Mouse (Mus musculus) lung, postnatal 25 days (tissue): ENCODE data around the gene Arl3.

Experiments
- DNase-seq: peaks from one replicate; pipeline ENCODE4 v3.0.0; 2022; ENCODE audit warnings: low spot score

Gene Arl3

GRCm38 (mm10) chr19:46499836-46500580 is 73.0 kb downstream of the Arl3 start:
- peak; percentile 99 for DNase-seq

- no peak for DNase-seq
Measured at GRCm38 (mm10) chr19:46499539-46499835, 73.5 kb downstream of the Arl3 start.

DNA sequence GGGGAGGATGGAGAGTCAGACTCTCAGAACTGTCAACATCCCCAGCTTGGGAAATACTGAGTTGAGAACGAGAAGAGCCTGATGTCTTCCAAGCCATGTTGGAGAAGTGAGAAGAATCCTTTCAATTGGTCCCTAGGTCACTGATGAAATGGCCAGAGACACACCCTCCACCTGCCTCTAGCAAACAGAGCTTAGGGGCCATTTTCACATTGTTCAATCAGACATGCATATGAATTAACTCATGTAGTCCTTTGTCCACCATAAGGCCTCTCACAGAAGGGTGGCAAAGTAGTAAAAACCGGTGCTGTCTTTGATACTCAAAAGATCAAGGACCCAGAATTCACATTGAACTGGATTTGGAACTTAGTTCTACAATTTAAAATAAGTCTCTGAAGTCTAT is 75.8 kb downstream of the Arl3 start:
- no peak for DNase-seq

GRCm38 (mm10) chr19:46495136-46495535 is 77.9 kb downstream of the Arl3 start:
- no peak for DNase-seq

DNA sequence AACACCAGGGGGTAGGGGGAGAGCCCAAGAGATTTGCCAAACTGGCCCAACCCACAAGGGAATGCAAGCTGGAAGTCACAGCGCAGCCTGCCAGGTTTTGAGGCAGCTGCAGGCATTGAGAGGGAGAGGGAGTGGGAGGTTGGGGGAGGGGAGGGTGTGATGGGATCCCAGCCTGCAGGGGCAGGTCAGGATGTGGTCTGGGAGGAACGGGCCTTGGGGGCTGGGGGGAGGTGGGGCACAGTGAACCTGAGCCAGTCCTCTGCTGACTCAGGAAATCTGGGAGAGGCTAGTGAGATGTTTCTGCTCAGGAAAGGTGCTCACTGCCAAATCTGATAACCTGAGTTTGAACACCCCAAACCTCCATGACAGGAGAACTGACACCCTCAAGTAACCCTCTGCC is 82.4 kb downstream of the Arl3 start:
- DNase-seq = no peak

DNA sequence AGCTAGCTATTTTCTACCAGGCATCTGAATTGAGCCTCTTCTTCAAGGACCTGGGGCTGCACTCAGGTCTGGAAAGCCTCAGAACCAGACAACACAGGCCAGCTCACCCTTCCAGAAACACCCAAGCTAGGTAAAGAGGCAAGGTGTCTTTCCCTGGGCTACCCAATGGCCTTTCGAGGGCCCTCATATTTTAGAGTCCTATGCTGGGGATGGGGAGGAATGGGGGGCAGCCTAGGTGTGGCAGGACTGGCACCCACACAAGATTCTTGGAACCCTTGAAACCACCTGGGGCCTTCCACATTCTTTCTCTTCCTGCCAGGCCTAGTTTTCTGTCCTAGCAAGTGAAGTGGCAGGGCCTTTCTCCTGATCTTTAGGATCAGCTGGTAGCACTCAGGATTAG is 83.5 kb downstream of the Arl3 start:
- DNase-seq = no peak

GRCm38 (mm10) chr19:46486709-46487108 is 86.3 kb downstream of the Arl3 start:
- DNase-seq = no peak

DNA sequence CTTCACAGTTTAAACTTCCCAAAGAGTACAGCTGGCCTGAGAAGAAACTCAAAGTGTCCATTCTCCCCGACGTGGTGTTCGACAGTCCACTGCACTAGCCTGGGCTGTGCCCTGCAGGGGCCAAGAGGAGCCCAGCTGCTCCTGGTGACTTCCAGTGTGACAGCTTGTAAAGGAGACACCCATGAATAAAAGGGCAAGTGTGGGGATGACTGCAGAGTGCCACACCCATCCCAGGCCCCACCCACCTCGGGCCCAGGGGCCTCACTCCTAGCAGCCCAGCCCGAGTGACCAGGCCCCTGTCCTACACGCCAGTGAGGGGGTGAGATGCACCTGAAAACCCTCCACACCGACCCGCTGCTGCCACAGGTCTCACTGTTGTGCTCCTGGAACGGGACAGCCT is 87.2 kb downstream of the Arl3 start:
- no peak for DNase-seq

DNA sequence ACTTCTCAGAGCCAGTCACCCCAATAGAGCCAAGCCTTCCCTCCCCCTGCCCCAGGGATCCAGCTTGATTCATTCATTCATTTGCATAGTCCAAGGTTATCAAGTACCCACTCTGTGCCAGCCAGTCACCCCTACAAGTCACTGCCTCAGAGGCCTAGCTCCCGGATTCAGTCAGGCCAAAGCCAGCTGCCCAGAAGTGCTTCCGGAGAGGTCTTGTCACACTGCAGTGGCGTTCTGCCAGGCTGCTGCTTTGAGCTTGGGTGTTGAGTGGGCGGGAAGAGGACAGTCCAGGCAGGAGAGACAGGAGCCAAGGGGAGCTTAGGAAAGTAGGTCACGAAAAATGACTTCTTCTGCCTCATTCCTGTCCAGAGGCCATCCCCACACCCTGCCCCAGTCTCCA is 88.5 kb downstream of the Arl3 start:
- DNase-seq = peak; percentile 86

DNA sequence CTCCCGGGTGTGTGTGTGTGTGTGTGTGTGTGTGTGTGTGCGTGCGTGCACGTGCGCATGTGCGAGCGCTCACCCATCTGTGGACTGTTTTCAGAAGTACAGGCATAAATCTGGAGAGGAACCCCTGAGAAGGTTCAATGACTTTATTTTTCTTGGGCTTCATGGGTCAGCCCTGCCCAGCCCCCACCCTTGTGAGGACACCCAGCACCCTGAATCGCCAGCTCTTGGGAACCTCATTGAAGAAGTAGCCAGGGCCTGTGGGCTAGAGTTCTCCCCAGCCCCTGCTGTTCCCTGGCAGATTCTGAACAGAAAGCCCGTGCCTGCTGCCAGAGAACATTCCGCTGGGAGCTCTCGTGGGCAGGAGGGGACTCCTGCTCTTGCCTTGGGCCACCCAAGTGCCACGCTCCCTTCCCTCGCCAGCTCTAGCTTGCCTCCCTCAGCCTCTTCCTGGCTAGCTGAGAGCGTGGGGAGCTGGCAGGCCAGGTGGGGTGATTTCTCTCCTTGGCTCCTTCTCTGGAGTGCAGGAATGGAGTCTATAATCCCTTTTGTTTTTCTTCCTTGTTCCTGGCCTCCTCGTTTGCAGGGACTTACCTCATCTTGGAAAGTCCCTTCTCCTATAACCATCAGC is 89.2 kb downstream of the Arl3 start:
- DNase-seq = no peak

DNA sequence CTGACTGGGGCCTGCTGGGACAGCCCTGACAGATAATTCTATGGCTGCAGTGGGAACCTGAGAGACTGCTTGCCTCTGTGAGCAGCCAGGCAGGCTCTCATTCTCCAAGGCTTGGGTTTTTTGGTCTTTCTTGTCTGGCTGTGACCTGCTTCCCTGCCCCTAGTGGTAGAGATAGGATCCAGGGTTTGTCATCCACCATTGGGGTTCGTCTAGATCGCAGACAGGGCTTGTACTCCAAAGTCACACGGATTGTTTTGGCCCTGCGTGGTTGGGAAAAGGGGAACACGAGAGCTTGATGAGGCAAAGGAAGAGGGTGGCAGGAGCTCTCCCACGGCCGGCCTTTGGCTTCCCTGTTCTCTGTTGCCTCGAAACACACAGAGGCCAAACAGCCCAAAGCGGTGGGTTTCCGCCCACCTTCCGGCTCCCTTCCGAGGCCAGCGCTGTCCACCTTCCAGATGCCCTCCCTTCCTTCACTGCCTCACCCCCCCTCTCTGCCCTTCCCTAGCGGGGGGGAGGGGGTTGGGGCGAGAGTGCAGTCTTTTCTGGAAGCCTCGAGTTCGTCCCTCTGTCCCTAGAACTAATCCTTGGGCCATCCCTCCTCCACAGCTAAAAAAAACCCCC is 90.0 kb downstream of the Arl3 start:
- DNase-seq = no peak

GRCm38 (mm10) chr19:46481756-46482155 is 91.2 kb downstream of the Arl3 start:
- no peak for DNase-seq

DNA sequence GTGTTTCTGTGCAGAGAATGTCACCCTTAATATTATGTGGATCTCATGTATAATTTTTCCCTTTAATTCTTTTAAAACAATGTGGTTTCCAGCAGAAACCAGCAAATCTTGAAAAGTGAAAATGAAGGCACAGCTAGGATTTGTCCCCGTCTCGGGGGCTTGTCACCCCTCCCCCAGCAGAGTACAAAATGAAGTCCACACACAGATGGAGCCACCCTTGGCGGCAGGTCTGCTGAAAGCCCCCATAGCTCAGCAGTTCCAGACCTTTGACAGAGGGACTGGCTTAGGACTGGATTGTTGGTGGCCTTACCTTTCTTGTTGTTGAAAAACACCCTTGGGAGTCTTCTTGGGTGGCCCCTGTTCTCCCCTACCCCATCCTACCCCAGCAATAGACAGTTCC is 91.6 kb downstream of the Arl3 start:
- DNase-seq = no peak
